Comparison of ENCODE assay signal across 9 mouse cellular contexts in genomic region chr14:58149637-58150470, GRCm38 (mm10).
DNase-seq lines count a peak whose midpoint lies in the region; ATAC-seq and TF ChIP-seq lines count a peak whose summit lies in the region.
"Had no signal": no experiment of that assay in that cellular context is flagged by ENCODE, and none has a peak within 500 bp of the region (broad histone marks: within the 10 kb centered on the region; RNA-seq: fewer than 3 reads in every experiment).

No protein-coding gene starts in this region.

- no peak overlapping the region for H3K27ac ChIP-seq in limb, embryonic 12.5 days
- H3K27ac ChIP-seq: lung, embryonic 15.5 days had no signal

- no peaks in the 10 kb centered on the region for H3K36me3 ChIP-seq in limb, embryonic 12.5 days
- H3K36me3 ChIP-seq: lung, embryonic 15.5 days had no signal

- in situ Hi-C loops in Patski (cut with MboI; ENCODE audit: low pct_unique_long_range_greater_than_20kb), result no loop called here

- 68% methylated on average over 23 of the region's 23 CpGs for WGBS in limb, embryonic 12.5 days

- DNase-seq in embryo, embryonic 10.5 days (ENCODE audit: low spot score), result peak; percentile 4
- no peak for DNase-seq in embryo, embryonic 10 days (ENCODE audit: low spot score)
- peak; percentile 54 for DNase-seq in Patski (ENCODE audit: low read depth, low spot score)
- peak; percentile 11 to 14 for DNase-seq in heart, postnatal 10 days
- DNase-seq in urinary bladder, postnatal 14 days (ENCODE audit: low spot score), result no peak
- DNase-seq in c-Kit-positive CD71-positive TER-119-positive erythroid progenitor cells, embryonic 14.5 days (ENCODE audit: low spot score), result no peak
- DNase-seq in spleen, postnatal 4 days (ENCODE audit: low spot score in 2 of 2), result no peak

- peak; percentile 58 for ATAC-seq in Patski
- no peak for ATAC-seq in limb, embryonic 12.5 days (ENCODE audit: insufficient number of reproducible peaks, insufficient read depth, low FRiP score, low TSS enrichment, low read depth)

- CTCF ChIA-PET in Patski (lab: Charles Lee), result interaction anchor here (1.0 kb wide), 2 partner anchors 11 to 19 kb away, joined by 3 read pairs; no protein-coding TSS in a partner anchor

- H3K4me3 ChIP-seq in limb, embryonic 12.5 days (replicated peaks), result no peak overlapping the region
- H3K4me3 ChIP-seq: lung, embryonic 15.5 days had no signal

- no peak overlapping the region for H3K9ac ChIP-seq in limb, embryonic 12.5 days (replicated peaks)
- H3K9ac ChIP-seq: lung, embryonic 15.5 days had no signal

- H3K4me2 ChIP-seq in limb, embryonic 12.5 days, result peak overlapping the region; percentile 33
- H3K4me2 ChIP-seq: lung, embryonic 15.5 days had no signal

- intact Hi-C loops in heart, postnatal 10 days (cut with DNase I), result no loop called here

- peaks cover 40% of the 10 kb centered on the region for H3K4me1 ChIP-seq in limb, embryonic 12.5 days (replicated peaks)
- H3K4me1 ChIP-seq: lung, embryonic 15.5 days had no signal

- POLR2A ChIA-PET in Patski (lab: Charles Lee), result no interaction called here

- H3K27me3 ChIP-seq in Patski, result no peaks in the 10 kb centered on the region
- H3K27me3 ChIP-seq in limb, embryonic 12.5 days, result no peaks in the 10 kb centered on the region
- H3K27me3 ChIP-seq: lung, embryonic 15.5 days had no signal

- TF ChIP-seq CTCF in Patski (IDR thresholded peaks at IDR 0.05), result no peak

- no peaks in the 10 kb centered on the region for H3K9me3 ChIP-seq in limb, embryonic 12.5 days
- H3K9me3 ChIP-seq: lung, embryonic 15.5 days had no signal

Comparison
In these comparisons a context has a peak if more than half of its experiments do, and no peak if none do; other contexts are left out.
1. DNase-seq: peak in embryo, embryonic 10.5 days (single experiment), Patski (single experiment) and heart, postnatal 10 days (2 of 2); none in embryo, embryonic 10 days (single experiment), urinary bladder, postnatal 14 days (single experiment), c-Kit-positive CD71-positive TER-119-positive erythroid progenitor cells, embryonic 14.5 days (single experiment) and spleen, postnatal 4 days (0 of 2).